Mouse (Mus musculus) left cerebral cortex, adult 18-20 months (tissue): Measurements from ENCODE around the gene Ssr1. TPM values are rescaled to one million over a fixed set of nuclear protein-coding genes. Genes with fewer than 3 reads are reported as not detected.

Experiments used
- DNase-seq, 2 experiments: peaks; one replicate each; pipeline ENCODE4 v3.0.0; 2021 to 2022; ENCODE audit warnings: low spot score in 2 of 2, mixed read lengths in 1 of 2
- total RNA-seq, 2 experiments: library from RNA; stranded (reverse); gene quantifications; 2 replicates each; pipeline ENCODE4 v1.2.3; 2021

Gene Ssr1
- total RNA-seq, 2 experiments from 2014 or later, result 83.1 to 98.6 TPM

DNA sequence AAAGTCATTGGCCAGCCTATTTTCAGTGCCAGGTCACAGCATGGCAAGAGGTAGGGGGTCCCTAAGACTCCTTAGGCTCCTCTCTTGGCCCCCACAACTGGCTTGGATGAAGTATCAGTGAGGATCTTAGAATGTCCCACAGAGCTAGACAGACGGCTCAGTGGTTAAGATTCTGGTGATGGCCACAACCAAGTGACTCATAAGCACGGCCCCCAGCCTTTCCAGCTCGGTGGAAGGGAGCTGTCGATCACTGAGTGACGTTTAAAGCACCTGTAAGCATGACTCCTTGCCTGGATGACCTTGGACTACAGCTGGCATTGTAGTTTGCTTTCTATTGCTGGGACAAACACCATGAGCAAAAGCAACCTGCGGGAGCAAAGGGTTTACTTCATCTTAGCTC lies 41.0 kb downstream of the Ssr1 start:
- DNase-seq, result no peak

DNA sequence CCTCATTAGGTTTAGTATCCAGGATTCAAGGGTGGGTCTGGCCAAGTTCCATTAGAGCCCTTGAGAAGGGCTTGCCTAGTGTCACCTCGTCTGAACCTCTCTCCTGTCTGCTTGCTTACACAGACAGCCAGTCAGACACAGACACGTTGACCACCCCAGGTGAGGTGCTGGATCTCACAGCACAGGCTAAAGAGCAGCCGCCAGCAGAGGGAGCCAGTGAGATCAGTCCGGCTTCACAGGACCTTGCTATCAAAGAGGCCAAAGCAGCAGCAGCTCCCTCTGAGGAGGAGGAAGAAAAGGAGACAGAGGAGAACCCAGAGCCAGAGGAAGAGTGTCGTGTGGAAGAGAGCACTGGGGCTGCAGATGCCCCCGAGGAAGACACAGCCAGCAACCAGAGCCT lies 47.3 kb downstream of the Ssr1 start:
- DNase-seq, result peak; percentile 84 to 89

DNA sequence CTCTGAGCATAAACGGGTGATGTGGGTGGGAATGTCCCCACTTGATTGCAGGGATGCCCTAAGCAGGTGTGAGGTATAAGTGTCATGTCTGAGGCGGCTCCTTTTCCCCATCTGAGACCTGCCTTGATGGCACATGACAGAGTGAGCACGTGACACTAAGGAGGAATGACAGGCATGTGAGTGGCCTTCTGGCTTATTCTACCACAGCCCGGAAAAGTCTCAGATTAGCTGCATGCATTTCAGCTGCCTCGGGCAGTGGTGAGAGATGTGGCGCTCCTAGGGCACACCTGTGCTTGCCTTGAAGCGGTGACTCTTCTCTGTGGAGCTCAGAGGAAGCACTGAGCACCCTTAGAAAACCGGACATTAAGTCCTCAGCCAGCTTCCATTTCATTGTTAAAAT lies 48.6 kb downstream of the Ssr1 start:
- DNase-seq, result no peak

DNA sequence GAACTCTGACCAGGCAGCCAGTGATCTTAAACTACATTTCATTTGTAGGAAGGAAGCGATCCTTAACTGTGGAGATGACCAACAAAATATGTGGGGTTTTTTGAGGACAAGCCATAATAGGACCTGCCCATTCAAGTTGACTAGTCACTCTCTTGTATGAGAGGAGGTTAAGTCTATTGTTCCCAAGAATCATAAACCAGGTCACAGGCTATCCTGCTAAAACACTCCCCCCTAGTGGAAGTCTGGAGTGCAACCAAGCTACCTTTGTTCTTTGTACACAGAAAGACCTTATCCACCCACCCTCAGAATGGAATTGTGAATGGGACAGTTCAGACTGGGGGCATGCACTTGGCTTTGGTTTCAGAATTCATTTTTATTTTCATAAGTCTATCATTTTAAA lies 49.7 kb downstream of the Ssr1 start:
- DNase-seq, result no peak

DNA sequence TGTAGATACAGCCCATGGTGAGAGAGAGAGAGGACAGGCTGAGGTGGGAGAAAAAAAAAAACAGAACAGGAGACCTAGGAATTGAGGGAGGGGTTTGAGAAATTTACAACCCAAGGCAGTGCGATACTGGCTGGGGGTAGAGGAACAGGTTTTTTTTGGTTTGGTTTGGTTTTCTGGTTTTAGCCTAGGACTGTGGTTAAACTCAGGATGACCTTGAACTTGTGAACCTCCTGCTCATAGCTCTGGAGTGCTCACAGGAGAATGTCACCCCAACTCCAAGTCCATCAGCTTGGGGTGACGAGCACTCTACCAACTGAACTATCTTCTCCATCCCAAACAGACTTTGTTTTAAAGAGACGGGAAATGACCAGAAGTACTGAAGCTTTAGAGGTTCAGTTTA lies 50.6 kb downstream of the Ssr1 start:
- DNase-seq, result no peak

DNA sequence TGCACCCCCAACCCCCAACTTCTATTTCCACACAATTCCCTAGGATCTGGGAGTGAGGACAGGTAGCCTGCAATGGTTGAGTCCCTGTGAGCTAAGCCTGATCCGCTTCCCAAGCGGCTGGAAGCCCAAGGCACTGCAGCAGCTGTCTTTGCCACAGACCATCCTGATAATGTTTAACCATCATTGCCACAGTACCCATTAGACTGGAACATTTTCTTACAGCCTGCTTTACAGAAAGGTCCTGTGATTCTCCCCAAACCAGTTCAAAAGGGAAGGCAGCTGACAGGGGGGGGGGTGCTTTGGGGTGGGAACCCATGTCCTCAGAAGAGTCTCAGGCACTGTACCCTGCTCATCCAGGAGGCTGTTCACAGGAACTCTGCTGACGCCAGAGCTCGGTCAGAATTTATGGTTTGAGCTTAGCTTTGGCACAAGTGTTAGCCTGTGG lies 51.1 kb downstream of the Ssr1 start:
- DNase-seq, result no peak

DNA sequence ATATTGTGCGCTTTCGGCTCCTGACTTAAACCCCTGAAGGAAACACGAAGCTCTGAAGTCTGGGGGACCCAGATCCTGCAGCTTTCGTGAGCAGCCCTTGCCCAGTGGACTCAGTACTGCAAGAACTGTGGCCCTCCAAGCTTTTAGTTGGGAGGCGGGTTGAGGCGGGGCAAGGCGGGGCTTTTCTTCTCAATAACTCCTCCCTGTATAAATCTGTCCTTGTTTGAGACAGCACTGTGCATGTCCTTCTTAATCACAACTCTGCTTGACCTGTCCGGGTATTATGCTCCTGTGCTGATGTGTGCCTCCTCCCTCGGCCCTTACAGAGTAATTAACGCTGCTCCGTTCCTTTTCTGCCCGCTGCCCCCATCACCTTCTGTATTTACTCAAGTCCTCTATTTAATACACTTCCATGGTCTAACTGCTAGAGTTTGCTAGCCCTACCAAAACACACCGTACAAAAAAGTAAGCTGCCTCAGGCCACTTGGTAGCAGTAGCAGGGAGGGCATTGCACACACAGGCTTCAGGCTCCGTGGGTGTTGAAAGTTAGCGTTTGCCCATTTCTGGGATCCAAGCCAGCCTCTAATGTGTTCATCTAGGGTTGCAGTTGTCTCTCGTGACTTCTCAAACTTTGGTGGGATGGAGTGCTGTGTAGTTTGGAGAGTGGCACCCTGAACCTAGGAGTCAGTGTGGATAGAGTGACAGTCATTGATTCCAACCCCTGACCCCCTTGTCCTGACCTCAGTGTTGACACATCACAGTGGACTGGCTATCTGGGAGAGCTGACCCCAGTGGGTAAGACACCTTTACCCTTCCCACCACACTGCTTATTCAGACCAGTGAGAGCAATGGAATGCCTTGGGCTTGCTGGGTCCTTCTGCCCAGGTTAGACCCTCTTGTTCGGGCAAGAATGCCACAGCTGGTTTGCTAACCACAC lies 51.8 kb downstream of the Ssr1 start:
- no peak for DNase-seq

DNA sequence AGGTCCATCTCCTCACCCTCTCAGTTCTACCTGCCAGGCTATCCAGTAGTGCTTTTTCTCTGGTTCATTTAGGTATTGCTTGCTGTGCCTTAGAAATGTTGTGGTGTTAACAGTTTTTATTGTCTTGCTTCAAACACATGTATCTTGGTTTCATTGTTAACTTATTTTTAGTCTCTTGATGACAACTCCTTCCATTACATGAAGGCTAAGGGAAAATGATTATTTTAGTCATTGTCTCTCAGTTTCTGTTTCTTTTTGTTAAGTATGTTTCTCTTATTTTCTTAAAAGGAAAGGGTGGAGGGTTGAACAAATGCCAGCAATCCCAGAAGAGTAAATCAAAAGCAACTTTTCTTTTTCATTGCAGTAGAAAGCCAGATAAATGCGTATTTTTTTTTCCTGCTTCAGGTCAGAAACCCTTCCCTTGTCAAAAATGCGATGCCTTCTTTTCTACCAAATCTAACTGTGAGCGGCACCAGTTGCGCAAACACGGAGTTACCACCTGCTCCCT lies 52.8 kb downstream of the Ssr1 start:
- DNase-seq, result no peak

DNA sequence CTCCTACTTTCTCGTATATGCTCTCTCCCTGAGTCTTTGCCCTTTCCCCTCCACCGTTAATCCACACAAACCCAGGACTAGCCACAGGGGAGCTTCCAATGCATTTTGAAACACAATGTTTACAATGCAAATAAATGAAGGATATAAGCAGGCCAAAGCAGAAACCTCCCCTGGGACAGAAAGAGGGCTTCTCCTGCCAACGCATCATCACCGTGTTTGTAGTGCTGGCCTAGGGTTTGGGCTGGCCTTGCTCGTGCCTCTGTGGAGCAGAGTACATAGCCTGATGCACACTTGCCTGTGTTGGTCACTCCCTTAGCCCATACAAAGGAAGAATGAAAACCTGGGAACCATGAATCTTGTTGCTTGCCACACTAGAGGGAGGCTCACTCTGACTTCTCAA lies 53.4 kb downstream of the Ssr1 start:
- no peak for DNase-seq

DNA sequence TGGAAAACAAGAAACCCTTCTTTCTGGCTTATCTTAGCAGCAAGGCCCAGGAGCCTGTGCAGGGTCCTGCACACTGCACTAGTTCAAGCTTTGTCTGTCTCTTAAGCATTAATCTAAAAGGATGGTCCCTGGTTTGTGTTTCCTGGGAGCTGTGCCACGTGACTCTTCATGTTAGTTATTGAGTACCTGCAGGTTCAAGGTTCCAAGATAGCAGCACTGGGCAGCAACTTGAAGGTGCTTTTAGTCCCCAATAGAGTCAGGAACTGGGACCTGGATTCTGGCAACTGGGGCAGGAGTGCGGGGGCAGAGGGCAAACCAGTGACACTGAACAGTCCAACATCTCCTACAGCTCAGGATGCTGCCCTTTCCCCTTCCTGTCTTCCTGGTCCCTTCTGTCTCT lies 53.9 kb downstream of the Ssr1 start:
- DNase-seq, result no peak

DNA sequence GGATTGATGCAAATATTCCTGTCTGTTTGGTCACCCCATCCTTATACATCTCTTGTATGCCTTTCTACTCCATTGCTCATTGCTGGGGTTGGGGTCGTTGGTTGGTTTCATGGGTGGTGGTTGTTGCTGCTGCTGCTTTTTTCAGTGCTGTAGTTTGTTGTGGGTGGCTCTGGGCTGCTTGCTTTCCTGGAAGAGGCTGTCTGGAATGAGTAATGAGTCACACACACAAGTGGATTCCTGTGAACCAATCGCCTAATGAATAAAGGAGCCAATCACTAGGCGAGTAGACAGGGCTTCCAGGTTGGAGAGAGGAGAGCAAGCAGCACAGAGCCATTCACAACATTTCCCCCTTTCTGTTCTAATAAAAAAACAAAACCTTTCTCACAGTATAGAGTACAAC lies 57.7 kb downstream of the Ssr1 start:
- no peak for DNase-seq

DNA sequence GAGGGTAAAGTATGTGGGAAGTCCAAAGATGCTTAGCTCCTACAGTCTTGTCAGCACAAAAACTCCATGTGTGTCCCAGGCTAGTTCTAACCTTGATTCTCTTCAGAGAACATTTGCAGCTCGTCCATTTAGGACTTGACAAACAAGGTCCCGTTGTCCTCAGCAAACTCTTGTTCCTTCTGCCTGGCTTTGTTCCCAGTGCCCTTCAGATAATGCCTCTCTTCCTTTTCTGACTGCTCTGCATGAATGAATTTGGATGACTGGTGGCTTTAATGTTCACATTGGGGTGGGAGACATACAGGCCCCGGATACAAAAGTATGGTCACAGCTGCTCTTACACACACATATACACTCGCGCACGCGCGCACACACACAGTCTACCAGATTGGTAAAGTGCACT lies 59.1 kb downstream of the Ssr1 start:
- no peak for DNase-seq

DNA sequence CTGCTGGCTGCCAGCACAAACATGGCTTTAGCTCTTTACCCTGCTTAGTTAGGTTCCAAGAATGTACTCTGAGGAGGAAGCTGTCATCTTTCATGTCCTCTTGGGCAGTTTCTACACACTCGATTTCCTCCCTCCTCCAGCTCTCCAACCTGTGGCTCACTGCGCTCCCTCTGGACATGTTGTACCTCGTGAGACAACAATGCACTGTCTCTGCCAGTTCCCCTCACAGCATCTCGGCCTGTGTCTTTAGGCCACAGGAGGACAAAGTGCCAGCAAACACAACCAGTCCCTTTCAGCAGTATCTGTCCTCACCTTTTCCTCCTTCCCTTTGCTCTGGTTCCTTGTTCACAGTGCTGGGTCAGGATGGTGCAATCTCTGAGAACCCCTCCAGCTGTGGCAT lies 59.9 kb downstream of the Ssr1 start:
- no peak for DNase-seq

DNA sequence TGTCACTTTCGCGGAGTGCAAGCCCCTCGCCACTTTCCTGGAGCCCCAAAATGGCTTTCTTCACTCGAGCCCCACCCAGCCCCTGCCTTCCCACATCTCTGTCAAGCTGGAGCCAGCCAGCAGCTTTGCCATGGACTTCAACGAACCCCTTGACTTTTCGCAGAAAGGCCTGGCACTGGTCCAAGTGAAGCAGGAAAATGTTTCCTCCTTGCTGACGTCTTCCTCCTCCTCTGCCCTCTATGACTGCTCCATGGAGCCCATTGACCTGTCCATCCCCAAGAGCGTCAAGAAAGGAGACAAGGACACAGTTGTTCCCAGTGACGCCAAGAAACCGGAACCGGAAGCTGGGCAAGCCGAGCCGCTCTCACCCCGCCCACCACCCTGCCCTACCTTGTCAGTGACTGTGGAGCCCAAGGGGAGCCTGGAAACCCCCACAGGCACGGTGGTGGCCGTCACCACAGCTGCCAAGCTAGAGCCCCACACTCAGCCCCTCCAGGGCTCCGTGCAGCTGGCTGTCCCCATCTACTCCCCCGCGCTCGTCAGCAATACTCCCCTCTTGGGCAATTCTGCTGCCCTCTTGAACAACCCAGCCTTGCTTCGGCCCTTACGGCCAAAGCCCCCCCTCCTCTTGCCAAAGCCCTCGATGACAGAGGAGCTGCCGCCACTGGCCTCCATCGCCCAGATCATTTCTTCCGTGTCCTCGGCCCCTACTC lies 62.7 kb downstream of the Ssr1 start:
- DNase-seq, result no peak

DNA sequence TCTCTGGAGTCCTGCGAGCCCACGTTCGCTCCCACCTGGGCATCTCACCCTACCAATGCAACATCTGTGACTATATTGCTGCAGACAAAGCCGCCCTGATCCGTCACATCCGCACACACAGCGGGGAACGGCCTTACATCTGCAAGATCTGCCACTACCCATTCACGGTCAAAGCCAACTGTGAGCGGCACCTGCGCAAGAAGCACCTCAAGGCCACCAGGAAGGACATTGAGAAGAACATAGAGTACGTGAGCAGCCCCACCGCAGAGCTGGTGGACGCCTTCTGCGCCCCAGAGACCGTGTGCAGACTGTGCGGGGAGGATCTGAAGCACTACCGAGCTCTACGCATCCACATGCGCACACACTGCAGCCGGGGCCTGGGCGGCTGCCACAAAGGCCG lies 63.4 kb downstream of the Ssr1 start:
- no peak for DNase-seq

DNA sequence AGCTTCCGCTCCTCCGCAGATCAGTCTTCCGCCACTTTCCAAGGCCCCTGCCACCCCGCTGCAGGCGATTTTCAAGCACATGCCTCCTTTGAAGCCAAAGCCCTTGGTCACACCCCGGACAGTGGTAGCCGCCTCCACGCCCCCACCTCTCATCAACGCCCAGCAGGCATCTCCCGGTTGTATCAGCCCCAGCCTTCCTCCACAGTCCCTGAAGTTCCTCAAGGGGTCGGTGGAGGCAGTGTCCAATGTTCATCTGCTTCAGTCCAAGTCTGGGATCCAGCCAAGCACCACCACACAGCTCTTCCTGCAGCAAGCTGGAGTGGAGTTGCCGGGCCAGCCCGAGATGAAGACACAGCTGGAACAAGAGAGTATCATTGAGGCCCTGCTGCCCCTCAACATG lies 63.9 kb downstream of the Ssr1 start:
- DNase-seq, result no peak

DNA sequence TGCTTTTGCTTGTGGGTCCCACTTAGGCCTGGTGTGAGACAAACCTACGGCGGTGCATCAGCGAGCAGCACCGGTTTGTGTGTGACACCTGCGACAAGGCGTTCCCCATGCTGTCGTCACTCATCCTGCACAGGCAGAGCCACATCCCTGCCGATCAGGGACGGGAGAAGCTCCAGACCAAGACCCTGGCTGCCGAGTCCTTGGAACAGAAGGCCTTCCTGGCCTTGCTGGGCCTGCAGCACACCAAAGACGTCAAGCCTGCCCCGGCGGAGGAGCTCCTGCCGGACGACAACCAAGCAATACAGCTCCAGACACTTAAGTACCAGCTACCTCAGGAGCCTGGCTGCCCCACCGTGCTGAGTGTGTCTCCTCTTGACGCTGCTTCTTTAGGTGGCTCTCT lies 64.5 kb downstream of the Ssr1 start:
- no peak for DNase-seq

DNA sequence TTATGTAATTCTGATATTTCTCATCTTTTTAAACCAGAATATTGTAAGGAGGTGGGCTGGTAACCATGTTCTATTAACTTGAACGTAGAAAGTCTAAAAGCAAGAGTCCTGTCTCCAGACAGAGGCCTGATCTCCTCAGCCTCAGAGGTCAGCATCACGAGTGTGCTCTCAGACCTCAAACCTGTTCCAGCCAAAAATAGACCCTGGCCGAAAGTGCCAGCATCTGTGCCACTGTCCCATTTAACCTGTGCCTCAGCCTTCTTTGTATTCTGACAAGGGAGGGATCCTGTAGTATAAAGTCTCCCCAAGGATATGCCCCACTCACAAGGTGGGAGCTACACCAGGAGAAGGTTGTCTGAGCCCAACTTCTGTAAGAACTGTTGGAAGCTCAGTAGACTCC lies 67.6 kb downstream of the Ssr1 start:
- no peak for DNase-seq

DNA sequence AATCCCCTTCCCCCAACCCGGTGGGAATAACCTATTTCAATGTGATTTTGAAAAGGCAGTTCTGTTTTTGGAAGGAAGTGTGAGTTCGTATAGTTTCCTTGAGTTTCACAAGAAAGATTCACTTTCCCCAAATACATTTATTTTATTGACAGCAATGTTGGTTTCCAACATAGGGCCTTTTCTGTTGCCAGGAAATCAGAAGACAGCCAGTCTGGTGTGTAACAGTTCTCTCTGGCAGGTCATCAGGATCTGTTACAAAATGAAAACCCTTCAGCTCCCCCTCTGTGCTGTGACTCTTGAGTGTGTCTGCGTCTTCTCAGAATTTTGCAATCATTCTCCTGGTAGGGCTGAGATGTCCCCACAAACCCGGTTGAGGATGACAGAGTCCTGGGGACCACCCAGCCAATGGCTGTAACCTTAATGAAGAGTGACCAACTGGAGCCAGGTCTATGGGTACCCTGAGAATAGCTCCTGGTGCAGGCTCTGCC lies 69.5 kb downstream of the Ssr1 start:
- no peak for DNase-seq

DNA sequence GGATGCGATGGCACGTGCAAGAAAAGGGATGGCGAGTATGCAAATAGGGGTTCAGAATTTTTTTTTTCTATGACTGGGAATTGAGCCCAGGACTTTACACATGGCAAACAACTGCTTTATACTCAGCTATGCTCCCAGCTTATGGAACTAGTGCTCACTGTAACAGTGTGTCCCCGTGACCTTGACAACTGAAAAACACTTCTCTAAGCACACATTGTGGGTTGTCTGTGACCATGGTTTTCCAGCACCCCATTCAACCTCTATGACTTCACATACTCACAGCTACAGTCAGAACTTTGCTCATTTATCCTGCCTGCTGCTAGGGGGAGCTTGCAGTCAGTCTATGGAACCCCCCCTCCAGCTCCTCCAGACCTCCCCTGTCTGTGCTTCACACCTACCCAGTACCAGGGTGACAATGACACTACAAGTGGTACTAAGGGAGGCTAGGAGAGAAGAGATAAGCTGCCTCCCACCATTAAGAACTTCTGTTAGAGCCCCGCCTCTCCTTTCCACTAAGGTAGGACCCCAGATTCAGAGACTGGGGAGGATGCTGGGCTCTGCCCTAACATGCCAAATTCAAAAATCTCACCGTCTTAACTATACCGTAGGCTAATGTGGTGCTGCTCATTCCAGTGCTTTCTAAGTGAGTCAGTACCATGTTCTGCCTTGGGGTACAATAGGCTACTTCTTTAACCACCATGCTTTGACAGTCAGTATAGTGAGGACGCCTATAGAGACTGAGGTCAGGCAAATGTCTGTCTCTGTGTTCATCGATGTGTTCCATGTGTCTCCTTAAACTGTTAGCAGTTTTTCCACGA lies 70.2 kb downstream of the Ssr1 start:
- DNase-seq, result no peak

DNA sequence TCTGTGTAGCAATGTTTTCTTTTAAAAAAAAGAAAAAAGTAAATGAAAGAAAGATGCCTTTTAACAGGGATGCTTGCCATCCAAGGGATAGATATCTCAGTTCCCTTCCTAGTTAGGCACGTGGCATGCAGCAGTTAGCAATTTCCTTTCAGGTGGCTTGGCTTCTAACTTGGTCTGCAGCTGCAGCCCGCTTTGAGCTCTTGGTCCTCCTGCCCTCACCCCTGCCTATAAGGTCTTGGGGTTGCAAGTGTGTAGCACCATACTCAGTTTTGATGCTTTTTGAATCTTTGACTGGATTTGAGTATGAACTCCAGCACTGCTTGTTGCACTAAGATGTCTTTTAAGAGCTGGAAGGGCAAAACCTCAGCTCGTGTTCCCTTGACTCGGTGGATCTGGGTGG lies 70.9 kb downstream of the Ssr1 start:
- no peak for DNase-seq
